Mouse (Mus musculus) bone marrow, adult 2 months (tissue): ENCODE results near the gene Hspa5.

Experiments used
- CTCF ChIP-seq: fragments of 200-500 bp; IDR thresholded peaks from 2 replicates; pipeline ENCODE4 v1.5.1; 2011; ENCODE audit warnings: low read length, control low read depth; ENCODE audit not compliant: control insufficient read depth, insufficient read depth
- POLR2A ChIP-seq: fragments of 200-500 bp; IDR thresholded peaks from 2 replicates; pipeline ENCODE4 v1.6.1; 2011; ENCODE audit warnings: low read depth, mild to moderate bottlenecking, control low read depth, low read length, borderline replicate concordance; ENCODE audit not compliant: control insufficient read depth

DNA sequence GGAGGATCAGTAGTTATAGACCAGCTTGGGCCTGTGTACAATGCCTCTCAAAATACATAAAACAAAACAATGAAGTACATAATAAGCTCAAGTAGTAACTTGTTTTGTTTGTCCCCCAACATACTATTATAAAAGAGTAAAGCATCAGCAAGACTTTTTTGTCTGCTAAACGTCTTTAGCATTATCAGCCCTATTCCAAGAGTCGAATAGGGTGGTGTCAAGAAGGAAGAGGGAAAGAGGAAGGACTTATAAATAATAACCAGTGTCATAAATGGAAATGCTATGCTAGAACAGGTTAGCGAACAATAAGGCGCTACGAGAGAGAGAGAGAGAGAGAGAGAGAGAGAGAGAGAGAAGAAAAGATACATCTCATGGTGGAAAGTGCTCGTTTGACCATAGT, 819 bp upstream of the Hspa5 start:
- no peak for TF ChIP-seq CTCF
- no peak for TF ChIP-seq POLR2A
